Mouse (Mus musculus): ENCODE data around the gene Gm45233. TPM values are rescaled to one million over a fixed set of nuclear protein-coding genes. Genes with fewer than 3 reads are reported as not detected.

Gm45233 gene
- polyA plus RNA-seq, 2 experiments = 0.63 to 1.0 TPM

GRCm38 (mm10) chr7:43438611-43439010, 5.3 kb upstream of the Gm45233 start:
- Histone ChIP-seq H3K27ac (replicated peaks; ENCODE audit: low read depth, low read length) (no peak overlapping the region), H3K27me3 (ENCODE audit: control insufficient read depth, insufficient read depth, low read length) (no peaks in the 10 kb centered on the region), H3K36me3 (ENCODE audit: control insufficient read depth, insufficient read depth, low read length) (no peaks in the 10 kb centered on the region), H3K4me3 (replicated peaks; ENCODE audit: low read length) (no peak overlapping the region), H3K4me2 (replicated peaks; ENCODE audit: low read depth, low read length, severe bottlenecking) (no peak overlapping the region), H3K9ac (ENCODE audit: low read depth, low read length, severe bottlenecking) (no peak overlapping the region), H3K9me3 (ENCODE audit: control insufficient read depth, low read length) (no peaks in the 10 kb centered on the region), H3K4me1 (ENCODE audit: control insufficient read depth, insufficient read depth, low read length) (peaks cover 10% of the 10 kb centered on the region)
- no peak for DNase-seq (ENCODE audit: low spot score)
- 82% methylated on average over 4 of the region's 4 CpGs for WGBS
- ATAC-seq (ENCODE audit: low FRiP score, low read depth) = no peak
- TF ChIP-seq POLR2A (IDR thresholded peaks at IDR 0.05; ENCODE audit: borderline replicate concordance, extremely low read depth, insufficient read depth, insufficient read length) = no peak

- Histone ChIP-seq H3K9ac (ENCODE audit: low read depth, low read length, severe bottlenecking) (no peak within 1 kb of the TSS), H3K4me2 (replicated peaks; ENCODE audit: low read depth, low read length, severe bottlenecking) (no peak within 1 kb of the TSS), H3K36me3 (ENCODE audit: control insufficient read depth, insufficient read depth, low read length) (no peaks in the 10 kb centered on the region), H3K4me3 (replicated peaks; ENCODE audit: low read length) (no peak within 1 kb of the TSS), H3K27me3 (ENCODE audit: control insufficient read depth, insufficient read depth, low read length) (no peaks in the 10 kb centered on the region), H3K4me1 (ENCODE audit: control insufficient read depth, insufficient read depth, low read length) (peaks cover 19% of the 10 kb centered on the region), H3K27ac (replicated peaks; ENCODE audit: low read depth, low read length) (no peak within 1 kb of the TSS), H3K9me3 (ENCODE audit: control insufficient read depth, low read length) (no peaks in the 10 kb centered on the region)
- ATAC-seq (ENCODE audit: low FRiP score, low read depth) (no peak), DNase-seq (ENCODE audit: low spot score) (no peak)
- 83% methylated on average over 6 of the region's 6 CpGs for WGBS
- TF ChIP-seq POLR2A (IDR thresholded peaks at IDR 0.05; ENCODE audit: borderline replicate concordance, extremely low read depth, insufficient read depth, insufficient read length) = no peak
Measured at GRCm38 (mm10) chr7:43440482-43440881, 3.4 kb upstream of the Gm45233 start, which contains the start of gene Cldnd2. TSS of gene Cldnd2 (plus strand) at chr7:43440782.

- Histone ChIP-seq H3K9me3 (ENCODE audit: control insufficient read depth, low read length) (no peaks in the 10 kb centered on the region), H3K4me3 (replicated peaks; ENCODE audit: low read length) (no peak overlapping the region), H3K36me3 (ENCODE audit: control insufficient read depth, insufficient read depth, low read length) (no peaks in the 10 kb centered on the region), H3K4me2 (replicated peaks; ENCODE audit: low read depth, low read length, severe bottlenecking) (no peak overlapping the region), H3K9ac (ENCODE audit: low read depth, low read length, severe bottlenecking) (no peak overlapping the region), H3K27me3 (ENCODE audit: control insufficient read depth, insufficient read depth, low read length) (no peaks in the 10 kb centered on the region), H3K4me1 (ENCODE audit: control insufficient read depth, insufficient read depth, low read length) (peaks cover 19% of the 10 kb centered on the region), H3K27ac (replicated peaks; ENCODE audit: low read depth, low read length) (no peak overlapping the region)
- no peak for TF ChIP-seq POLR2A (IDR thresholded peaks at IDR 0.05; ENCODE audit: borderline replicate concordance, extremely low read depth, insufficient read depth, insufficient read length)
- 80% methylated on average over 3 of the region's 3 CpGs for WGBS
- no peak for DNase-seq (ENCODE audit: low spot score)
- no peak for ATAC-seq (ENCODE audit: low FRiP score, low read depth)
Measured at GRCm38 (mm10) chr7:43441071-43441470, 2.9 kb upstream of the Gm45233 start.

- no peak for DNase-seq (ENCODE audit: low spot score)
- no peak for ATAC-seq (ENCODE audit: low FRiP score, low read depth)
- no peak for TF ChIP-seq POLR2A (IDR thresholded peaks at IDR 0.05; ENCODE audit: borderline replicate concordance, extremely low read depth, insufficient read depth, insufficient read length)
- Histone ChIP-seq H3K36me3 (ENCODE audit: control insufficient read depth, insufficient read depth, low read length) (no peaks in the 10 kb centered on the region), H3K27me3 (ENCODE audit: control insufficient read depth, insufficient read depth, low read length) (no peaks in the 10 kb centered on the region), H3K4me1 (ENCODE audit: control insufficient read depth, insufficient read depth, low read length) (peaks cover 20% of the 10 kb centered on the region), H3K9me3 (ENCODE audit: control insufficient read depth, low read length) (no peaks in the 10 kb centered on the region), H3K4me2 (replicated peaks; ENCODE audit: low read depth, low read length, severe bottlenecking) (peak overlapping the region; percentile 75), H3K27ac (replicated peaks; ENCODE audit: low read depth, low read length) (peak overlapping the region; percentile 93), H3K9ac (ENCODE audit: low read depth, low read length, severe bottlenecking) (peak overlapping the region; percentile 65), H3K4me3 (replicated peaks; ENCODE audit: low read length) (peak overlapping the region; percentile 46)
- WGBS = 10% methylated on average over 9 of the region's 9 CpGs
Measured at GRCm38 (mm10) chr7:43442684-43443083, 1.2 kb upstream of the Gm45233 start.

GRCm38 (mm10) chr7:43443126-43443916, 607 bp upstream of the Gm45233 start:
- peak overlapping the region; percentile 75 for H3K4me2 ChIP-seq (replicated peaks; ENCODE audit: low read depth, low read length, severe bottlenecking)
- no peaks in the 10 kb centered on the region for H3K9me3 ChIP-seq (ENCODE audit: control insufficient read depth, low read length)
- peak overlapping the region; percentile 46 for H3K4me3 ChIP-seq (replicated peaks; ENCODE audit: low read length)
- TF ChIP-seq POLR2A (IDR thresholded peaks at IDR 0.05; ENCODE audit: borderline replicate concordance, extremely low read depth, insufficient read depth, insufficient read length) = peak; percentile 43; the same call in 1 of the 2 replicates
- H3K36me3 ChIP-seq (ENCODE audit: control insufficient read depth, insufficient read depth, low read length) = no peaks in the 10 kb centered on the region
- ATAC-seq (ENCODE audit: low FRiP score, low read depth) (peak; percentile 87), DNase-seq (ENCODE audit: low spot score) (peak; percentile 61)
- no peaks in the 10 kb centered on the region for H3K27me3 ChIP-seq (ENCODE audit: control insufficient read depth, insufficient read depth, low read length)
- WGBS = under 1% methylated on average over 36 of the region's 36 CpGs
- H3K27ac ChIP-seq (replicated peaks; ENCODE audit: low read depth, low read length) = peak overlapping the region; percentile 93
- H3K9ac ChIP-seq (ENCODE audit: low read depth, low read length, severe bottlenecking) = peak overlapping the region; percentile 65
- peaks cover 22% of the 10 kb centered on the region for H3K4me1 ChIP-seq (ENCODE audit: control insufficient read depth, insufficient read depth, low read length)

Measured in limb, embryonic 14.5 days (tissue).